Mouse (Mus musculus): Measurements from ENCODE around the gene Bmp5.
"Not testable (repeated sequence)": the region's sequence is repeated elsewhere in the genome, so short reads cannot be mapped to it uniquely, and the experiment has no call there.

The Bmp5 gene

DNA sequence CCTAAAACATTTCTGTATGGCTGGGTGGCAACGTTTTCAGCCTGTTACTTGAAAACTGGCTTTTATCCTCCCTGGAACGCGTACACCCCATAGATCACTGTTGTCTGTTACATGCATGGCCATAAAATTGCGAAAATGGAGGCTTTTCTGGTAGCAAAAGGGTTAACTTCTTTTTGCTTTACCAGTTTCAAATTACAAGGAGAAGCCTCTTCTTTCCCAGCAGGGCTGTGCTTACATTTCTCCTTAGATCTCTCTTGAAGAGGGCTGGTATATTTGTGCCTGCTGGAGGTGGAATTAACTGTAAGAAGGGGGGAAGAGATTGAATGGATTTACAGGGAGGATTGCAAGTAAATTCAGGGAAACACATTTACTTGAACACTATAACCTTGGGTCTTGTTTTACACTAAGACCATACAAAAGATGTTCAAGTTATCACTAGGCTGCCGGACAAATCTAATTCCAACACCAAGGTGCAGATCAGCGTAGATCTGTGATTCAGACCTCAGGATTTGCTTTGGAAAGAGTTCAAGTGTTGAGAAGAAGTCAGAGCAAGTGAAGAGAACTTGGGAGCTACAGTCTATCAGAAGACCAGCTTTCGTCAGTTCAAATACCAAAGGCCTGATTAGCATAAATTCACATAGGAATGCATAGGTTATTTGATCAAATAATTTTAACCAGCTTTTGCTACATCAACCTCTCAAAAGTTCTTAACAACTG is at the start of gene Bmp5:
TSS of gene Bmp5 (plus strand) at position 236 of the 717 bp plus-strand sequence.
- DNase-seq (ENCODE audit: low read depth, low spot score): no peak

DNA sequence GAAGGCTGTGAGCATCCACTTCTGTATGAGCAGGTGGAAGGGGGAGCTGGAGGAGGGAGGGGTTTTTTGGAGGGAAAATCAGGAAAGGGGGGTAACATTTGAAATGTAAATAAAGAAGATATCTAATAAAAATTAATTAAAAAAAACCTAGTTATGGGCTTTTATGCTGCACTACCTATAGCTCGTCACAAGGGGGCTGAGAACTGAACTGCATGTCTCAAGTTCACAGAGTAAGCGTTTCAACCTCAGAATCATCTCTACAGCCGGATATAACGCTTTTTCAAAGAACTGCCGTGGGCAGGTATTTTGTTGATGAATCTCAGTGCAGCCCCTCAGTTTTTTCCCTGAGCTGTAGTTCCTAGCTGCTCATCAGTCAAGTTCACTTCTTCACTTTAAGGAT is 15.1 kb upstream of the Bmp5 start:
- DNase-seq (ENCODE audit: low read depth, low spot score): peak; percentile 60

DNA sequence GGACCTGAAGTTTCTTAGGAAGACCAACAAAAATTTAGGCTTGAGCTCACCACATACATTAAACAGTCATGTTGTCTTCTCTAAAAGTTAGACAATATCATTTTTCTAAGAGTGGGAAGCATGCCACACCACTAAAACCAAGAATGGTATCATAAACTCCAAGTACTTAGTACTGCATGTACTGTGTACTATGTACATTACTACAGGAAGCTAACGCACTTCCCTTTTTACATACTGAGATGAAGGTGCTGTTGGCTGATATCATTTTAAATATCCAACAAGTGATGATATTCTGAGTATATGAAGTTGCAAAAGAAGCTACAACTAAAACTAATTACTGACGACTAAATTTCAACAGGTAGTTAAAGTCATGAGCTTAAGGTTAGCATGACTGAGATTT is 13.6 kb upstream of the Bmp5 start:
- DNase-seq (ENCODE audit: low read depth, low spot score): no peak

DNA sequence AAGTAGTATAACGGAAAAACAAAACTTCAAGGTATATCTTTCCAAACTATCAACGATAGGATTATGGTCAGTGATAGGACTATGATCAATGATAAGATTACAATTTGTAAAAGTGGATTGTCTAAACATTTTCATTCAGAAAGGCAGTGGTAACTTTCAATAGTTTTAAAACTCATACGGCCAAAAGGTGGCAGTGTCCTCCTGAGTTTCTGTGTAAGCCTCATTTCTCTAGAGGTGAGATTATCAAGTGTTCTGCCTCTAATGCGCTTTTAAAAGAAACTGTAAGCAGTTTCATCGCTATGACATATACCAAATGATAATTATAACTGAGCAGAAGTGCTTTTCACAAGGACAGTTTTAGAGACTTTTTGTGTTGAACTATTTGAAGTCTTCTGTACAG is 12.7 kb upstream of the Bmp5 start:
- peak; percentile 75 for DNase-seq (ENCODE audit: low read depth, low spot score)

DNA sequence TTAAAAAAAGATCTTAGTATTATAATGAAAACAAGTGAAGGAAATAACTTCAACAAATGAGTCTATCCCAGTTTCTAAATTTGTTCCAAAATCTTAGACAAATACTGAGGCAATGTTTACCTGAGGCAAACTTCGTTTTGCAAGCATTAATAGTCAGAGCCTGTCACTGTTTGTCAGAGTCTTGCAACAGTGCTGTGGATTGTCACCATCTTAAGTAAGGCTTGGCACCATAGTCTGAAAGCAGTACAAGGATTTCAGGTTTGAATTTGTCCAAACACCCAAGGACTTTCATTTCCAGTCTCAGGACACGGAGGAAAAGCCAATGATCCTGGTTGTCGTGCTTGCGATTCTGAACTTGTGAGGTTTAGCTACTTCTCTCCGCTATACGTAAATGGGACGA is 10.4 kb upstream of the Bmp5 start:
- DNase-seq (ENCODE audit: low read depth, low spot score): no peak

DNA sequence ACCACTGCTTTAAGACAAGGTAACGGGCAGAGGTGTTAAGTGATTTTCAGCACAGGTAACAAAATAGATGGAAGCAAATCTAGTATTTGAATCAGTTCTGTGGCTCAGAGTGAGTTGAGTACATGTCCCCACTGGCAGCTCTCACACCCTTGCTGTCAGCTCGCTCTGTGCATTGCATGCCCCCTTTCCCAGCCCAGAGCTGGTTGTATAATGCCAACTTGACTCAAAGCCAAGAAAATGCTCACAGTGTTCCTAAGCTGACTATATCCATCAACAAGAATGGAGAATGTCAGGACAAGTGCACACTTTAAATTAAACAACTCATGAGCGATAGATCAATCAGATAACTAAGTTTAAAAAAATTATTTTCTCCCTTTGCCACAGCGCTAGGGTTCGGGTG is 8.6 kb upstream of the Bmp5 start:
- DNase-seq (ENCODE audit: low read depth, low spot score): no peak

DNA sequence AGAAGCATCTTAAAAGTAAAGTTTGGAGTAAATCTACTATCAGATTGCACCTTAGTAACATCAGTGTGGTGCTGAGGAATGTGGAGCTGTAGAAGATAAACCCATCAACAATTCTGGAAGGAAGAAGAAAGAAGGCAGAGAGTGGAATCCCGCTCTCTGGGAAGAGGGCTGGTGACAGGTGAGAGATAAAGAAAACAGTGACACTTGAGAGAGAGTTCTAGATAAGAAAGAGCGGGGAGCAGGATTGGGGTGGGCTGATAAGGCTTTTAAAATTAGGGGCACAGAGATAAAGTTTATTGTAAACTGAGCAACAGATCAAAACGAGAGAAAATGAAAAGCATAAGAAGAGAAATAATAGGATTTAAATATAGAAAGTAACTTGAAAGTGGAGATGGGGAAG is 6.1 kb upstream of the Bmp5 start:
- DNase-seq (ENCODE audit: low read depth, low spot score): no peak

DNA sequence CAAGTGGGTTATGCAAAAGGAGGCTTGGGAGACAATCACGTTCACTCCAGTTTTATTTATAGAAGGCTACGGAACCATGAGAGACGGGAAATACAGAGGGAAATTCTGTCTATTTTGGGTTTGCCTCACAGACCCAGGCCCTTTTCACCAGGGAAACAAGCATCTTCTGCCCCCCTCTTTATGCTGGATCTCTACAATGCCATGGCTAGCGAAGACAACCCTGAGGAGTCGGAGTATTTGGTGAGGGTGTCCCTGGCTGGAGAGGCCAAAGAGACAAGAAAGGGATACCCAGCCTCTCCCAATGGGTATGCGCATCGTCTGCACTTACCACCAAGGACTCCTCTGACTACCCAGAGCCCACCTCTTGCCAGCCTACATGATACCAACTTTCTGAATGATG is 989 bp downstream of the Bmp5 start:
- DNase-seq (ENCODE audit: low read depth, low spot score): no peak

DNA sequence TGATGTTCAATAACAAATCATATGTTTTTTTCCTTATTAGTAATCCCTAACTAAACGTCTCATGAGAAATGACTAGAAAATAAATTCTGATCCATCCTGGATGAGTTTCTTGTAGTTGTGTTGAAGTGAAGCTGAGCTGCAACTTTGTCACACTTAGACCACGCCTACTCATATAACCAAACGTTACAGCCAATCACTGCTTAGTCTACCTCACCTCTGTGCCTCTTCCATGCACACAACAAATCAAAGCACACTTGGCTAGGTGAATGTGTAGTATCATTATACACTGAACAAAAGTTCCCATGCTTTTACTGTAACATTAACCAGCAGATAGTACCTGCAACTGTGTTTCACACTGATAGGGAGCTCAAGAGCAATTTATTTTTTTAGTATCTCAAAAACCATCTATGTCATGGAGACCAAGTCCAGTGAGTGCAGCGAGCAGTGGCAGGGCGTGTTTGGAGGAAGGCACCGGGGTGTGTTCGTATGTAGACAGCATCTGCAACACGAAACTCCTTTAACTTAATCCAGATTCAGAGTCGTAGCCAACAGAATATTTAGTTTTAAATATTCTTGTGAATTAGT is 3.7 kb downstream of the Bmp5 start:
- no peak for DNase-seq (ENCODE audit: low read depth, low spot score)

DNA sequence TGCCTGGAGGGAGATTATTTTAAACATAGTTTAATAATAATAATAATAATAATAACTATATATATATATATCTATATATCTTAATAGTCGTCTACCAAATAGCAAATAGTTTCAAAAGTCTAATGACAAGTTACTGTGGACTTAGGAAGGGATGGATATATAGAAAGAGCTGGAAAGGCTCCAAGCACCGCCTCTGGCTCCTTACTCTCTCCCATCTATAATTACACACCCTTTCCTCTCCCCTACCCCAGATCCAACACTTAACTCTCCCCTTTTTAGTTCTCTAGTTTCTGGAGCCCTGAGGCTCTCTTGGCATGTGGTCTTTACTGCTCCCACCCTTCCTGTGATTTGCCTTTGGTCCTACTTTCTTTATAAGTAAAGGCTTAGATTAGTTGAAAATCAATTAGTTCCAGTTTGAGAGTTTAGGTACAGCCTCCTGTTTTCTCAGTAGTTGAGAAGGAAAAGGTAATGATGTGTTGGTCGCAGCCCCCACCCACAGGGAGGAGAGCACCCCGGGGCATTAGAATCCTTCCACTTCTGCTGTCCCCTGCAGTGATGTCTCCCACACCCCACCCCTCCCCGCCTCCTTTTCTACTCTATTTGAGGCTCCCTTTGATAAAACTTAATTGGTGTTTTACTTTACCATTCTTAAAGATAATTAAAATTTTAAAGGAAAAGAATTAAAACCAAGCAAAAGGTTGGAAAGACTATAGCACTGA is 5.6 kb downstream of the Bmp5 start:
- DNase-seq (ENCODE audit: low read depth, low spot score): no peak

DNA sequence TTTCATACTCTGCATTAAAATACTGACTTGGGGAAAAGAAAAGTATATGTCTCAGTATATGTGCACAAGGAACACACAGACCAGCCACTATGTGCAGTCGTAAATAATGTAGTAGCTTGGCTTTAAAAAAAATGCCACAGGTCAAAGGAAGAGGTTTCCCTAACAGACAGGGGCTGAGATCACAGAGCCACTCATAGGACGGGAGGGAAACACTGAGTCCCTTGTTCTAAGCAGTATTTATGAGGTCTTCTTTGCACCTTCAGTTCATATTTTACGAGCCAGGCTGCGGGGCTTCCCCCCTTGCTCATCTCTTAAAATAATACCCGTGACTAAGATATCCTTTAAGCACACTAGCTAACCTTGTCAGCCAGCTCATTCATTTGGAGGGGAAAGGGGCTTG is 6.4 kb downstream of the Bmp5 start:
- peak; percentile 20 for DNase-seq (ENCODE audit: low read depth, low spot score)

DNA sequence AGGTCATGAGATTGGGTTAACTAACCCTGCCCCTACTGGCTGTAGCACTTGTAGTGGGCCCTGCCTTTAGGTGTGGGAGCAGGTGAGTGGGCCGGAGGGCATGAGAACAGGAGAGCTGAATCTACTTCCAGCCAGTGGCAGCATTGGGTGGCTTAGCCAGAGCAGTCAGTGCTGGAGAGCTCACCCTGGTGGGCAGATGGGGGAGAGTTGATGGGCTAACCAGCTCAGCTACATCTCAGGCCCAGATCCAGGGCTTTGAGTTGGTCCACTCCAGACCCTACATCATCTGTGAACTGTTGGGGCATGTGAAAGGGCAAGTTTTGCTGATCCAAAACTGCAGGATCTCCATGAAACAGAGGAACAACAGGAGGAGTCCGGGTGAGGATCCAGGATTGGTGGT is 8.4 kb downstream of the Bmp5 start:
- no peak for DNase-seq (ENCODE audit: low read depth, low spot score)

DNA sequence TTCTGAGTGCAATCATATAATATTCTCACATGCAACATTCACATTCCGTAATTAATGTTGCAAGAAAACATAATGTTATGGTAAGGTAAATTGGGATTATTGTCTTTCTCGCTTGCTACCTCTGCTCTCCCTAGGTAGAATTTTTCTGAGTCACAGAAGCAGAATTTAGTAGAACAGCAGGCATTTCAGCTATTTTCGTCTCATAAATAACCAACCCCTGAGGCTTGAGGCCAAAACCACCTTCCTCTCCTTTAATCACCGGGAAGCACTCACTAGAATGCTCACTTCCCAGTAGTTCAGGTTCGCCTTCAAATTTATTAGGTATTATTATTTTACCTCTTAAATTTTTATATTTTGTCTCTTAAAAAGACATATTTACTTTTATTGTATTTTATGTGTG is 10.8 kb downstream of the Bmp5 start:
- DNase-seq (ENCODE audit: low read depth, low spot score): no peak

DNA sequence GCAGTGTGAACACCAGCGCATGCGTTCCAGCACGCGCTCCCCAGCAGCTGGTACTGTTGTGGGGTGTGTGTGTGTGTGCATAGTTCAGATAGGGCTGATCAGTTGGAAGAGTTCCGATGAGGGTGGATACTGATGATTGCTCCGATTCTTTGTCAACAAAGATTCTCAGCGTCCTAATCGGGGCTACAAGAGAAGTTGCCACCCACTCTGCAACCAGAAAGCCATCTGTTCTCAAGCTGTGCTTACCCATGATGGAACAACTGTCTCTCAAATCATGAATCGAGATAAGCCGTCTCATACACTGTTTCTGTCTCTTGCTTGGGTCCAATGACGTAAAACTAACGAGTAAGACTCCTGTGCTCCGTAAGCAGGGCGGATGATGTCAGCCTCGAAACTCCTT is 12.0 kb downstream of the Bmp5 start:
- DNase-seq (ENCODE audit: low read depth, low spot score): no peak

DNA sequence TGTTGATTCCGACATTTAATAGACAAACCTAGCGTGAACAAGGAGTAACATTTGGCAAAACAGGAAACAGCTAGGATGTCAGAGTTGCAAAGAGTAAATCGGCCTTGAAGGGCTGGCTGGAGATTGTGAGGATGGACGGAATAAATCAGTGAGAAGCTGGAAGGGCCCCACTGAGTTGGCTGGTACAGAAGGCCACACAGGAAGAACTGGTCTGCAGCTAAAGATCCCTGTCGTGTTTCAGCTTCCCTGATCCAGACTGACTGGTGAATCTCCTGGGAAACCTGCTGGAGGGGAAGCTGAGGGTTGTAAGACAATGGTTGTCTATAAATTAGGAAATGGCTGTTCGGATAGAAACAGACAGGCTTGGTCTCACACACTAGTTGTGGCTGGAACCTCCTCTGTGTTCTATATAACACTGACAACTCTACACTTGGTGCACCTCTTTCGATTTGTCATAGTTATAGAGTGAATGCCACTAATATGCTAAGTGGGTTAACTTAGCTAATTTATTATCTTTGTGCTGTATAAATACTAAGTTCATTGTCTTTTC is 14.8 kb downstream of the Bmp5 start:
- no peak for DNase-seq (ENCODE audit: low read depth, low spot score)

DNA sequence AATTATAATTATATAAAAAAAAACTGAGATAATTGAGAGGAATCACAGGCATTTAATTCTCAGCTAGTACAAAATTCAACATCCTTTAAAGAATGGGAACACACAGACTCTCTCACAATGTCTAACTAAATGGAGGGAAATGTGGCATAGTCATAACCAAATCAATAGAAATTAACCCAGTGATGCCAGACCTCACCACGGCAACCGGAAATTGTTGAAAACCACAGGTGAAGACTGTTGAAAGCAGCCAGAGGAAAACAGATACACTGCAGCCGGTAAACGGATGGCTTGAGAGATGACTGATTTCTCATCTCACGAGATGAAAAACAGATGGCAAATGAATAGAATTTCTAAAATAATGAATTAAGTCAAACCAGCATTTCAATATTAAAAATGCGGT is 29.8 kb downstream of the Bmp5 start:
- DNase-seq (ENCODE audit: low read depth, low spot score): no peak

DNA sequence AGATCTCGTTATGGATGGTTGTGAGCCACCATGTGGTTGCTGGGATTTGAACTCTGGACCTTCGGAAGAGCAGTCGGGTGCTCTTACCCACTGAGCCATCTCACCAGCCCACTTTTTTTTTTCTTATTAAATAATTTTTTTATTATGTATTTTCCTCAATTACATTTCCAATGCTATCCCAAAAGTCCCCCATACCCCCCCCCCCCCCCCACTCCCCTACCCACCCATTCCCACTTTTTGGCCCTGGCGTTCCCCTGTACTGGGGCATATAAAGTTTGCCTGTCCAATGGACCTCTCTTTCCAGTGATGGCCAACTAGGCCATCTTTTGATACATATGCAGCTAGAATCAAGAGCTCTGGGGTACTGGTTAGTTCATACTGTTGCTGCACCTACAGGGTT is 33.0 kb downstream of the Bmp5 start:
- not testable (repeated sequence) for DNase-seq (ENCODE audit: low read depth, low spot score)

DNA sequence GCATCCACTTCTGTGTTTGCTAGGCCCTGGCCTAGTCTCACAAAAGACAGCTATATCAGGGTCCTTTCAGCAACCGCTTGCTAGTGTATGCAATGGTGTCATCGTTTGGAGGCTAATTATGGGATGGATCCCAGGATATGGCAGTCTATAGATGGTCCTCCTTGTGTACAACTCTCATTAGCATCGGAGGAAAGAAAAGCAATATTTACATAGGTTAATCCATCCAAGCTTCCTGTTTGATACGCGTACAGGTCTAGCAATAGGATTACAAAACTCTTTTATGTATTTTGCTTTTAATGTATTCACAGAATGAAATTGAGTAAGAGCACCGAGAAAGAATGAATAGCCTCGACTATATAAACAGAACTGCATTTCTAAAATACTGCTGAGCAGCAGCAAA is 33.5 kb downstream of the Bmp5 start:
- no peak for DNase-seq (ENCODE audit: low read depth, low spot score)

DNA sequence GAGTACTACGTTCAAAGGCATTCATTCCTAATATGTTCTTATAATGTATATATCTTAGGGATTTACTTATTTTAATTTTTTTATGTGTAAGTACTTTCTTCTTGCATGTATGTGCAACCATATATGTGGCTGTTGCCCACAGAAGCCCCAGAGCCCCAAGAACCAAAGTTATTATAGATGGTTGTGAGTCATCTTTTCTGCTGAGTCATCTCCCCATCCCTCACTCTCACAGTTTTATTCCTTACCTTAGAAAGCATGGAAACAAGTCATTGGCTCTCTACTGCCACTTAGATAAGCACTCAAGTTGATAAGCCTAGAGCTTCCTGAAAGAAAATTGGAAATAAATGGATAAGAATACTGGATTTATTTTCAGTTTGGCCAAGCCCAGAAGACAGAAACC is 40.0 kb downstream of the Bmp5 start:
- DNase-seq (ENCODE audit: low read depth, low spot score): peak; percentile 59

DNA sequence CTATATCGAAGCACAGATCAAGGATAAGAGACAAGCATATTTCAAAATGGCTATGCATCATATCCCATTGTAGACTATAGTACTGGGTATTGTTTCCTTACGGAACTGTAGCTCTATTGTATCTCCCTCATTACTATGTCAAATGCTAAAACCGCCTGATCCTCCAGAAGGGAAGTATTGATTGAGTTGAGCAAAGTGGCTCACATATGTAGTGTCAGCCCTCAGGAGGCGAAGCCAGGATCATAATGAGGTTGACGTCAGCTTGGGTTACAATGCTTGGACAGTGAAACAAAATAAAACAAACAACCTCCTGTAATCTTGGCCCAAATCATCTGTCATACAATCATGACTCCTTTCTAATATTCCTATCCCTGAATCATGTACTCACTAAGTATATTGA is 43.2 kb downstream of the Bmp5 start:
- no peak for DNase-seq (ENCODE audit: low read depth, low spot score)

DNA sequence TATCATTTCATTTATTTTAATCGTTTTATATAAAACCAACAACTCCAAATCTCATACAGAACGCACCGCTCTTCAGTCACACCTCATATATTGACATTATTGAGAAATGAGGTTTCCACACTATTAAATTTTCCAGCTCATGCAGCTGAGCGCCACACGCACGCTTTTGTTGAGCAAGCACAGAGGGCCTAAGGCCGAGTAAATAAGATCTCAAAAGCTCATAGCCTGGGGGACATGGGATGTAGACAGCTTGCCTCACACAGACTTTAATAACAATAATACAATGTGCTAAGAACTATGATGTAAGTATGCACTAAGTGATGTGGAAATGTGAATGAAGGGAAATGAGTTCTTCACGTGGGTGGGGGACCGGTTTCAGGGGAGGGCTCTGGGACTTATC is 57.3 kb downstream of the Bmp5 start:
- no peak for DNase-seq (ENCODE audit: low read depth, low spot score)

DNA sequence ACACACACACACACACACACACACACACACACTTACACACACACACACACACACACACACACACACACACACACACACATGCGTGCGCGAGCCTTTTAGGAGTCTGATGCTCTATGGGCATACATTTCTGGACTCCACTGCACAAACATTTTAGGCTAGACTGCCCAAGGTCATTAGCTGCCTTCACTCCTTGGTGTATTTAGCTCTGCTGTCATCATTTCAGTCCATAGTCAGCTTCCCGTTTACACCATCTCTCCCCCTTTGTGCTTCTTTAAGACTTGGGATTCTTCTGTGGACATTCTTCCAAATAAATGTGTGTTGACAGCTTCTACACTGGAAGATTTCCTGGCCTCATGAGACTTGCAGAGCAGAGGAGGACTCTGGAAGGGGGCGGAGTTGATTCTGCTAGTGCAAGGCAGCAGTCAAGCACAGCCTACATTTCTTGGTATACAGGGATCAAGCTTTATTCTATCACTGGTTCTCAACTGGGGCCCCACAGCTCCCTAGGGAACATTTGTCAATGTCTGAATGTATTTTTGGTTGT is 58.1 kb downstream of the Bmp5 start:
- peak; percentile 42 for DNase-seq (ENCODE audit: low read depth, low spot score)

DNA sequence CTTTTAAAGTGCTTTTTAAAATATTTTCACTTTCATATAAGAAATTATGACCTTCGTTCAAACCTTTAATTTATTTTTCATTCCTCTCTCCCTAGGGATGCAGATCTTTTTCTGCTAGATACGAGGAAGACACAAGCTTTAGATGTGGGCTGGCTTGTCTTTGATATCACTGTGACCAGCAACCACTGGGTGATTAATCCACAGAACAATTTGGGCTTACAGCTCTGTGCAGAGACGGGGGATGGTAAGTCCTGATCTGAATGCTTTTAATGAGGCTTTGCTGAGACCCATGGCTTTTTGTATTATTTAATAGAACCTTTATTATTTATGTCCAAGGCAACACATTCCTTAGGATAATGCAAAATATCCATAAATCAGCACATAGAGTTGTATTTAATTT is 64.3 kb downstream of the Bmp5 start:
- no peak for DNase-seq (ENCODE audit: low read depth, low spot score)

All from 3T3-L1 (cell line).